Mouse (Mus musculus) midbrain, embryonic 15.5 days (tissue): ENCODE results near the gene Olfr70. TPM values are rescaled to one million over a fixed set of nuclear protein-coding genes. Genes with fewer than 3 reads are reported as not detected.

Experiments used
- ATAC-seq: fragments of 200-750 bp; cut with Nextera tagmentation; replicated peaks from 2 replicates; pipeline ENCODE4 v1.8.0; 2017; ENCODE audit warnings: moderate TSS enrichment
- H3K27ac ChIP-seq: fragments of 300-500 bp; sonication (generic); 2 replicates; pipeline ENCODE4 v1.5.1; 2015; ENCODE audit warnings: mild to moderate bottlenecking, inconsistent platforms
- H3K27me3 ChIP-seq: fragments of 300-500 bp; sonication (generic); replicated peaks from 2 replicates; pipeline ENCODE4 v1.6.1; 2015; ENCODE audit warnings: inconsistent platforms
- H3K36me3 ChIP-seq: fragments of 300-500 bp; sonication (generic); replicated peaks from 2 replicates; pipeline ENCODE4 v1.6.1; 2015; ENCODE audit warnings: inconsistent platforms
- H3K4me1 ChIP-seq: fragments of 300-500 bp; sonication (generic); 2 replicates; pipeline ENCODE4 v1.6.1; 2015; ENCODE audit warnings: inconsistent platforms
- H3K4me2 ChIP-seq: fragments of 300-500 bp; sonication (generic); 2 replicates; pipeline ENCODE4 v1.6.1; 2015; ENCODE audit warnings: inconsistent platforms, mild to moderate bottlenecking, moderate library complexity
- H3K4me3 ChIP-seq: fragments of 300-500 bp; sonication (generic); 2 replicates; pipeline ENCODE4 v1.5.1; 2015; ENCODE audit warnings: mild to moderate bottlenecking, inconsistent platforms
- H3K9ac ChIP-seq: fragments of 300-500 bp; sonication (generic); 2 replicates; pipeline ENCODE4 v1.6.1; 2015; ENCODE audit warnings: mild to moderate bottlenecking, inconsistent platforms
- H3K9me3 ChIP-seq: fragments of 300-500 bp; sonication (generic); 2 replicates; pipeline ENCODE4 v1.6.1; 2016; ENCODE audit warnings: inconsistent platforms
- WGBS: fragments of 180-500 bp; shearing (Covaris S2); methylation state at CpG from one replicate; pipeline ENCODE4 v1.1.7; 2015; ENCODE audit warnings: mixed read lengths; 5-methylcytosine and 5-hydroxymethylcytosine counted together
- polyA plus RNA-seq: library from polyadenylated mRNA; unstranded; fragments of >200 nt; fragmentation: Nextera tagmentation; extraction: Ambion mirVana; gene quantifications from 2 replicates; pipeline ENCODE4 v1.2.1, GENCODE M21; 2015

The Olfr70 gene
- polyA plus RNA-seq = not detected in 2 replicates

DNA sequence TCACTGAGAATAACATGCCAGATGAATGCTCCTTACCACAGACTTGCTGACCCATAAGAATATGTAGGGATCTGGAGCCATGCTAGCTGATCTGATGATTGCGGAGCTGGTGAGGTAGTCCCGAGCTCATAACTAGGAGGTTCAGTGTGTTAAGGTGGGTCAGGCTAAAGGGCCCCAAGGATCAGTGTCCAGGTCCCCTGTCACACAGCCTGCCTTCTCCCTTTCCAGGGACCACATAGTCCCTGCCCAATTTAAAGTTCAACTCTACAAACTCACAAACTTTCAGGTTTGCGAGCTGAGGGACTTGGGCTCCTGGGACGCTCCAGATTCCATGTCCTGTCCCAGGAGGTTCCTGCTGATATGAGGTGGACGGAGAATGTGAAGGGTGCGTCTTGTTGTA lies at the start of gene Olfr70:
Gene Olfr70, minus strand, starts transcription at position 101 of the 400 bp plus-strand sequence.
- no peak within 1 kb of the TSS for H3K27ac ChIP-seq
- no peaks in the 10 kb centered on the region for H3K36me3 ChIP-seq
- H3K9ac ChIP-seq = no peak within 1 kb of the TSS
- no peaks in the 10 kb centered on the region for H3K4me1 ChIP-seq
- H3K9me3 ChIP-seq = no peaks in the 10 kb centered on the region
- H3K27me3 ChIP-seq = no peaks in the 10 kb centered on the region
- no peak for ATAC-seq
- no peak within 1 kb of the TSS for H3K4me3 ChIP-seq
- 92% methylated on average over 6 of the region's 6 CpGs for WGBS
- H3K4me2 ChIP-seq = no peak within 1 kb of the TSS

DNA sequence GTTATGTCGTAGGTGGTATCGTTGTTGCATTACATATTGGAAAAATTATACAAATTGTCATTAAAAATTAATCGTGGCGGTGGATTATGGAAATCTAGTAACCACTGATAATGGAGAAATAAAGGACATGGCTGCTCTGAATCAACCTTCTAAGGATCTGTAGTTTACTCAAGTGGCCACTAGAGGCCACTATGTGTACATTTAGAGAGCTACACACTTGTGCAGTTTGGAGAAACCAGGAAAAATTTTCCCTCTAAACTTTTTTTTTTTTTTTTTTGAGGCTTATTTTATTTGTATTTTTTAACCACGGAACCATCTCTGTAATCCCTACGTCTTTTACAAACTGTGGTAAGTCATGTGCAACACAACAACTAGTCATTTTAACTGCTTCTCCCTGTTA lies 44.6 kb upstream of the Olfr70 start:
- no peaks in the 10 kb centered on the region for H3K36me3 ChIP-seq
- H3K4me3 ChIP-seq = no peak overlapping the region
- H3K27me3 ChIP-seq = no peaks in the 10 kb centered on the region
- no peak overlapping the region for H3K27ac ChIP-seq
- 17% methylated on average over 6 of the region's 6 CpGs for WGBS
- no peak overlapping the region for H3K9ac ChIP-seq
- H3K4me2 ChIP-seq = no peak overlapping the region
- ATAC-seq = no peak
- no peaks in the 10 kb centered on the region for H3K4me1 ChIP-seq
- H3K9me3 ChIP-seq = no peaks in the 10 kb centered on the region

GRCm38 (mm10) chr4:43743099-43743498 lies 42.5 kb upstream of the Olfr70 start:
- no peak overlapping the region for H3K9ac ChIP-seq
- H3K36me3 ChIP-seq = no peaks in the 10 kb centered on the region
- no peaks in the 10 kb centered on the region for H3K9me3 ChIP-seq
- no peak for ATAC-seq
- no peaks in the 10 kb centered on the region for H3K4me1 ChIP-seq
- H3K27ac ChIP-seq = no peak overlapping the region
- no peak overlapping the region for H3K4me3 ChIP-seq
- no peak overlapping the region for H3K4me2 ChIP-seq
- no peaks in the 10 kb centered on the region for H3K27me3 ChIP-seq
- 69% methylated on average over 1 of the region's 1 CpGs for WGBS

GRCm38 (mm10) chr4:43742637-43743036 lies 42.0 kb upstream of the Olfr70 start:
- Histone ChIP-seq H3K4me2 (no peak overlapping the region), H3K27me3 (no peaks in the 10 kb centered on the region), H3K9me3 (no peaks in the 10 kb centered on the region), H3K36me3 (no peaks in the 10 kb centered on the region), H3K27ac (no peak overlapping the region), H3K4me1 (no peaks in the 10 kb centered on the region), H3K4me3 (no peak overlapping the region), H3K9ac (no peak overlapping the region)
- 21% methylated on average over 4 of the region's 4 CpGs for WGBS
- no peak for ATAC-seq

DNA sequence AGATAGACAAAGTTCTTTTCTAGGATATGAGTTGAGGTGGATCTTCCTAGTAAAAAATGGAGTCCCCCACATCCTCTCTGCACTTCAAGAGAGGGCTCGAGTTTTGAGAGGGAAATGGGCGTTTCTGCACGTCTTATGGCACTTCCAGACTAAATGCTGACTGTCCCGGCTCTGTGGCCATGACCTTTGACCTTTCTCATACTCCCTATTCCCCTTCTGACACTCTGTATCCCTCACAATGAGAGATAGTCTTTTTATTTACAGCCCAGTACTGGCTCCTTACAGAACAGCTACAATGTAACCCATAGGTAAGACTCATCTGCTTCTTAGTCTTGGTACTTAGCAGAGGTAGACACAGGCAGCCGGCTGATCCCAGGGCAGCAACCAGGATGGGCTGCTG lies 40.9 kb upstream of the Olfr70 start:
- Histone ChIP-seq H3K27ac (no peak overlapping the region), H3K9me3 (no peaks in the 10 kb centered on the region), H3K4me3 (no peak overlapping the region), H3K4me2 (no peak overlapping the region), H3K27me3 (no peaks in the 10 kb centered on the region), H3K9ac (no peak overlapping the region), H3K36me3 (no peaks in the 10 kb centered on the region), H3K4me1 (no peaks in the 10 kb centered on the region)
- WGBS = 76% methylated on average over 5 of the region's 5 CpGs
- ATAC-seq = no peak

- H3K9me3 ChIP-seq = no peaks in the 10 kb centered on the region
- ATAC-seq = no peak
- H3K4me2 ChIP-seq = no peak overlapping the region
- no peak overlapping the region for H3K4me3 ChIP-seq
- no peaks in the 10 kb centered on the region for H3K27me3 ChIP-seq
- 75% methylated on average over 8 of the region's 8 CpGs for WGBS
- H3K36me3 ChIP-seq = no peaks in the 10 kb centered on the region
- no peak overlapping the region for H3K9ac ChIP-seq
- no peaks in the 10 kb centered on the region for H3K4me1 ChIP-seq
- no peak overlapping the region for H3K27ac ChIP-seq
Observed at GRCm38 (mm10) chr4:43738989-43739674, 38.5 kb upstream of the Olfr70 start.

DNA sequence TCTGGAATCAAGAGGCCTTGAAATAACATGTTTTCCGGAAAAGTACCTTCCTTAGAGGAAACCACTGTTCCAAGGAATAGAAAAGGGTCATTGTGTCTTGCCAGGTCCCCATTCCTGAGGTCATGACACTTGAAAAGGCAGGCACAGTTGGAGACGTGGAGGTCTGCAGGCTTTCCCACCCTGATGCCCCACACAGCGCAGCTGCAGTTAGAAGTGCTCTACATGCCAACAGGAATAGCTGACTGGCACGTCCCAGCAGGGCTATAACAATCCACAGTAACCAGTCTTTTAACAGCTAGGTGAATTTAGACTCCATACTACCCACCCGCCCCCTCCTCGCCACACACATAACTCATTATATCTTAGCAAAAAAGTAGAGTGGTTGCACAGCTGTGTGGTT lies 36.5 kb upstream of the Olfr70 start:
- H3K9me3 ChIP-seq = no peaks in the 10 kb centered on the region
- H3K27me3 ChIP-seq = no peaks in the 10 kb centered on the region
- no peaks in the 10 kb centered on the region for H3K36me3 ChIP-seq
- no peaks in the 10 kb centered on the region for H3K4me1 ChIP-seq
- no peak overlapping the region for H3K27ac ChIP-seq
- H3K4me2 ChIP-seq = no peak overlapping the region
- no peak overlapping the region for H3K4me3 ChIP-seq
- WGBS = 74% methylated on average over 6 of the region's 6 CpGs
- no peak overlapping the region for H3K9ac ChIP-seq
- ATAC-seq = no peak

DNA sequence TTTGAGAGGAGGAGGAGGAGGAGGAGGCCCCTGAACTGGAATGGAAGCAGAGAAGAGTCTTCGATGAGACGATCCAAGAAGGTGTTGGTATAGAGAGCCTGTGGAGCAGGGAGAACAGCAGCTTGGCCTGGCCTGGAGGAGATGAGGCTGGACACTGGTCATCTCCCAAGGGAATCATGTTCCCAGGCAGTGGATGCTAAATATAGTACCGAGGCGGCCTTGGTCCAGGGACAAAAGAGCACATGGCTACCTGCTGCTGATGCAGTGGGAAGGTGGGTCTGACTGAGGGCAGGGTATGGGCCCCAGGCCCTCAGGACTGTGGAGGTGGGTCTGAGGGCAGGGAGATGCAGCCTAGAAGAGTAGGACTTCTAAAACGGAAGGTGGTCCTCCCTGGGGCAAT lies 32.6 kb upstream of the Olfr70 start:
- no peak overlapping the region for H3K4me2 ChIP-seq
- WGBS = 84% methylated on average over 5 of the region's 5 CpGs
- no peaks in the 10 kb centered on the region for H3K4me1 ChIP-seq
- H3K9me3 ChIP-seq = no peaks in the 10 kb centered on the region
- H3K27me3 ChIP-seq = no peaks in the 10 kb centered on the region
- H3K4me3 ChIP-seq = no peak overlapping the region
- H3K9ac ChIP-seq = no peak overlapping the region
- H3K36me3 ChIP-seq = no peaks in the 10 kb centered on the region
- no peak overlapping the region for H3K27ac ChIP-seq
- ATAC-seq = no peak

DNA sequence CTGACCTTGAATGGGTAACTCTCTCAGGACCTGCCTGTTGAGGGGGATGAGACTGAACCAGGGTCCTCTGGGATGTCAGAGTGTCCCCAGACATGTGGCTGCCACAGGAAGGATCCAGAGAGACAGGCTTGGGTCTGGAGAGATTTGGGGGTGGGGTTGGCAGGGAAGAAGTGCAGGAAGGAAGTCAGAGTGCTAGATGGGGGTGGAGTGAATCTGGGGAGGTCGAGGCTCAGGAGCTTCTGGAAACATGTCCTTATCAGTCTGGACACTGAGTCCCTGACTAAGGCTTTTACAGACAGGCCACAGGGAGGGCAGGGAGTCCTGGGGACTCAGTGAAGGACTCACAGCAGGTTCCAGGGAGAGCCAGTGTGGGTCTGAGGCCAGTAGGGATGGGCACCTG lies 31.6 kb upstream of the Olfr70 start:
- 21% methylated on average over 1 of the region's 1 CpGs for WGBS
- H3K27ac ChIP-seq = no peak overlapping the region
- no peaks in the 10 kb centered on the region for H3K9me3 ChIP-seq
- H3K9ac ChIP-seq = no peak overlapping the region
- no peaks in the 10 kb centered on the region for H3K36me3 ChIP-seq
- no peak overlapping the region for H3K4me3 ChIP-seq
- no peak for ATAC-seq
- H3K4me2 ChIP-seq = no peak overlapping the region
- no peaks in the 10 kb centered on the region for H3K4me1 ChIP-seq
- no peaks in the 10 kb centered on the region for H3K27me3 ChIP-seq

DNA sequence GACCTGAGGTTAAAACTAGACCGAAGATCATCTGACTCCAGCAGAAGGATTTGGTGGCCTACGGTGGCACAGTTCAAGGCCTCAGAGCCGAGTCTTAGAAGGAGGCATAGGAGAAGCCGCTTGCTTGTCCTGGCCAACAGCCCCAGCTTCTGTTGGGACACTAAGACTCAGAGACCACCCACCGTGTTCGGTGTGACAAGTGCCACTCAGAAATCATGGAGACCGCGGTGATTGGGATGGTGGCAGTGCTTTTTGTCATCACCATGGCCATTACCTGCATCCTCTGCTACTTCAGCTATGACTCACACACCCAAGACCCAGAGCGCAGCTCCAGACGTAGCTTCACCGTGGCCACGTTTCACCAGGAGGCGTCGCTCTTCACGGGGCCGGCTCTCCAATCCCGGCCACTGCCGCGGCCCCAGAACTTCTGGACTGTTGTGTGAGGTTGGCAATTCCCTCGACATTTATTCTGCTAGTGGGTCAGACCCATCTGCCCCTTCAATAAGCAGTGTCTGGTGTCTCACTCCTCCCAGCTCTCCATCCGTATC lies 30.2 kb upstream of the Olfr70 start:
- H3K4me1 ChIP-seq = no peaks in the 10 kb centered on the region
- ATAC-seq = no peak
- H3K4me3 ChIP-seq = no peak overlapping the region
- no peaks in the 10 kb centered on the region for H3K27me3 ChIP-seq
- H3K4me2 ChIP-seq = no peak overlapping the region
- H3K9me3 ChIP-seq = no peaks in the 10 kb centered on the region
- H3K27ac ChIP-seq = no peak overlapping the region
- H3K9ac ChIP-seq = no peak overlapping the region
- no peaks in the 10 kb centered on the region for H3K36me3 ChIP-seq
- WGBS = 68% methylated on average over 21 of the region's 21 CpGs

DNA sequence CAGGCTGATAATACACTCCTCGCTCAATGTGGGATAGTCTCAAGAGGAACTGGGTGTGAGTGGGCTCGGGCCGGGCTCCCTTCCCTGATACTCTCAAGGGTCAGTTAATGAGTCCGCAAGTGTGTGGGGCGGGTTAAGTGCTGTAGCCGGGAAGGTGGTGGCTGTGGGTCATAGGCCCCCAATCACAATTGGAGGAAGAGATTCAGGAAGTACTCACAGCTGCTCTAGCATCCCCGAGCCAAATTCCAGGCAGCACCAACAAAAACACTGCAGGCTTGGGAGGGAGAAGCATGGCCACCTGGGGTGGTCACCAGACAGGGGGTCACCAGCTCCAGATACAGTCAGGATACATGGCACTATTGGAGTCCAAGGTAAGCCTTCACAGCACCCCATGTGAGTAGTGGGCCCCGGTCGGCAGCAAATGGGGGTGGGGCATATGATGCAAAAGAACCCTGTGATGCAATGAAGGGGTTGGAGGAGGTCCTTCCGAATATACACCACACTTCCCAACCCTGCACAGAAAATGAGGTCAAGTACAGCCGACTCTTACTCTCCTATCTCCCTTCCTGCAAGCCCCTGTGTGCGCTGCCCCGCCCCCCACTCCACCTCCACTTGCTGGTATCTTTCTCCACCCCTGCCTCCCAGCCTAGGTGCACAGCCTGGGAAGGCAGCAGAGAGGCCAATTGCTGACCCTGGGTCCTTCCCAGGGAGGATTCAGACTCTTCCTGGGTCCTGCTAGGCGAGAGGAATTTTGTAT lies 29.4 kb upstream of the Olfr70 start, which contains the start of gene Spaar:
Gene Spaar, plus strand, starts transcription at position 241 of the 757 bp plus-strand sequence.
- H3K36me3 ChIP-seq = no peaks in the 10 kb centered on the region
- no peak within 1 kb of the TSS for H3K27ac ChIP-seq
- no peaks in the 10 kb centered on the region for H3K9me3 ChIP-seq
- no peaks in the 10 kb centered on the region for H3K27me3 ChIP-seq
- no peak for ATAC-seq
- H3K4me3 ChIP-seq = no peak within 1 kb of the TSS
- no peak within 1 kb of the TSS for H3K9ac ChIP-seq
- no peaks in the 10 kb centered on the region for H3K4me1 ChIP-seq
- no peak within 1 kb of the TSS for H3K4me2 ChIP-seq
- WGBS = 71% methylated on average over 14 of the region's 14 CpGs

DNA sequence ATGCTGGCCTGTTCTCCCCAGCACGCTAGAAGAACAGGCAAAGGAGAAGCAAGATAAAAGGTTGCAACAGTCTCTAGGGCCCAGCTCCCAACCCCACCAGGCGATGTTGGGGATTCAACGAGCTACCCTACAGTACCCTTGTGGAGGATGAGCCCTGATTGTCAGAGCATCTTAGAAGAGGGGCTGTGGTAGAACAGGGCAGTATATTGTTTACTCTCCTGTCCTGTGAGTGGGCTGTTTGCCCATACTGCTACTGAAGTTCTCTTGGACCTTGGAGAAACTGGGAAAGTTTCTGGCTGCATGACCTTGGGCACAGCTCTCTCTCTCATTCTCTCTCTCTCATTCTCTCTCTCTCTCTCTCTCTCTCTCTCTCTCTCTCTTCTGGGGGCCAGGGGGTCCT lies 28.5 kb upstream of the Olfr70 start:
- no peak for ATAC-seq
- H3K4me3 ChIP-seq = no peak overlapping the region
- H3K27ac ChIP-seq = no peak overlapping the region
- H3K4me2 ChIP-seq = no peak overlapping the region
- 83% methylated on average over 3 of the region's 3 CpGs for WGBS
- H3K9me3 ChIP-seq = no peaks in the 10 kb centered on the region
- no peaks in the 10 kb centered on the region for H3K27me3 ChIP-seq
- H3K4me1 ChIP-seq = no peaks in the 10 kb centered on the region
- H3K9ac ChIP-seq = no peak overlapping the region
- no peaks in the 10 kb centered on the region for H3K36me3 ChIP-seq

DNA sequence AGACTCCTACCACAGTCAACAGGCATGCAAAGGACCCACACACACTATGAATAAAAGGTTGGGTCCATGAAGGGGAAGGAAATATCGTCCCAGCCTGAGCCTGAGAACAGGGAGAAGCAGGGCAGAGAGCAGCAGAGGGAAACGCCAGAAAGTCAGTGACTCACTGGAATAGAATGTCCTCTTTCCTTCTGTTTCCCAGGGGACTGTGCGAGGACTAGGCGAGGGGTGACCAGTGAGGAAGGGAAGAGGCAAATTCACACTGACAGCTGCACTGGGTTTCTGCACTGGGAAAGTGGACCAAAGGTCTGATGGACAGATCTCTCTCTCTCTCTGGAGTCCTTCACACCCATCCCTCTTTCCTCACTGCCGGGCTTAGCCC lies 28.0 kb upstream of the Olfr70 start:
- no peak overlapping the region for H3K9ac ChIP-seq
- no peak overlapping the region for H3K4me2 ChIP-seq
- no peaks in the 10 kb centered on the region for H3K4me1 ChIP-seq
- no peak overlapping the region for H3K4me3 ChIP-seq
- ATAC-seq = no peak
- WGBS = 50% methylated on average over 5 of the region's 5 CpGs
- no peaks in the 10 kb centered on the region for H3K36me3 ChIP-seq
- no peaks in the 10 kb centered on the region for H3K27me3 ChIP-seq
- H3K27ac ChIP-seq = no peak overlapping the region
- no peaks in the 10 kb centered on the region for H3K9me3 ChIP-seq
